Mouse (Mus musculus) brain, embryonic 14.5 days (tissue): ENCODE measurements at regions not wholly inside any gene's neighbourhood (a gene's known extent, or its start where the extent isn't known, plus 50 kb on each side); places are given as distances from the start of the nearest gene placed in this dataset.

ENCODE experiments used
- DNase-seq: peaks from one replicate; pipeline ENCODE4 v3.0.0-alpha.2; 2011; ENCODE audit warnings: low read depth
- CTCF ChIP-seq: fragments of 200-500 bp; IDR thresholded peaks from 2 replicates; pipeline ENCODE4 v1.5.1; 2012; ENCODE audit warnings: inconsistent platforms, mild to moderate bottlenecking, moderate library complexity, borderline replicate concordance; ENCODE audit not compliant: insufficient read depth, insufficient read length; ENCODE audit errors: extremely low read depth
- POLR2A ChIP-seq: fragments of 200-500 bp; IDR thresholded peaks from 2 replicates; pipeline ENCODE4 v1.6.1; 2012; ENCODE audit warnings: mild to moderate bottlenecking, inconsistent platforms, borderline replicate concordance; ENCODE audit not compliant: poor library complexity, insufficient read depth, insufficient read length, severe bottlenecking; ENCODE audit errors: extremely low read depth

DNA sequence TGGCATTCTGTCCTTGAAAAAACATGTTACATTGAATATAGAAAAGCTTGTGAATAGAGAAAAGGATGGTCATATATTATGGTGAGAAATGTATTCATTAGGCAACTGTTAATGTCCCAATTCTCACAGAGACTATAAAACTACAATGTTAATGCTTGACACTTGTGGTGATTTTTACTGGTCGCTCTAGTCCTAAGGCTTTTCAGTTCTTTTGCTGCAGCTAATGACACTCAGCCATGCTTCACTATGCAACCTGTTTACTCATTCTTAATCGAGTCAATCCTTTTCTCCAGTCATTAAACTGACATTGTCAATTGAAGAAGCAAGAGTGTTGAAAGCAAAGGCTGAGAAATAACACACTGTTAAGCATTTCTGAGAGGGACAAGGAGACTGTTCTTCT, 163.9 kb downstream of the Cox7c start:
- DNase-seq: no peak
- TF ChIP-seq CTCF (no peak), POLR2A (no peak)

GRCm38 (mm10) chr13:85863745-85864144, 183.0 kb downstream of the Cox7c start:
- peak; percentile 70 for DNase-seq

GRCm38 (mm10) chr13:85848276-85848675, 198.4 kb downstream of the Cox7c start:
- no peak for DNase-seq
- TF ChIP-seq CTCF (no peak), POLR2A (no peak)

More at GRCm38 (mm10) chr13:85863745-85864144, 183.0 kb downstream of the Cox7c start:
- TF ChIP-seq POLR2A (no peak), CTCF (no peak)

GRCm38 (mm10) chr13:85829894-85830293, 216.8 kb downstream of the Cox7c start:
- TF ChIP-seq POLR2A (no peak), CTCF (no peak)
- DNase-seq: peak; percentile 50
